Mouse (Mus musculus) layer of hippocampus, postnatal 36 days (tissue): Measurements from ENCODE around the gene Prdx2. TPM values are rescaled to one million over a fixed set of nuclear protein-coding genes. Genes with fewer than 3 reads are reported as not detected.

Experiments used
- DNase-seq, 2 experiments: peaks; one replicate each; pipeline ENCODE4 v3.0.0; 2022
- total RNA-seq, 2 experiments: library from RNA; stranded (reverse); gene quantifications; 2 replicates each; pipeline ENCODE4 v1.2.3; 2021

The Prdx2 gene
- total RNA-seq, 2 experiments from 2014 or later = 338 to 356 TPM

DNA sequence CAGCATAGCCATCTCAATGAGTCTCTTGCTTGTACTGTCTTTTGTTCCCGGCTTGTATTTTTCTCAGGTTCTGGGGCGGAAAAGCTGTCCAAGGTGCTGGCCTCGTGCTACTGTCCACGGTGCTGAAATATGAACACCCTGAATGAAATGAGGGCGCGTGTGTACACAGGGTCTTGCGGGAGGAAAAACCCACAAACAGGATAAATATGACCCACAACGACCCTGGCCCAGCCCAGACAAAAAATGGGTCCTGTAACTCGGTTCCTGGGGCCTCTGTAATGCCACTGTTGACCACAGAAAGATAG lies 22.2 kb upstream of the Prdx2 start:
- no peak for DNase-seq

- no peak for DNase-seq
Observed at GRCm38 (mm10) chr8:84949753-84950152, 19.6 kb upstream of the Prdx2 start.

GRCm38 (mm10) chr8:84952612-84953255 lies 16.7 kb upstream of the Prdx2 start:
- no peak for DNase-seq

DNA sequence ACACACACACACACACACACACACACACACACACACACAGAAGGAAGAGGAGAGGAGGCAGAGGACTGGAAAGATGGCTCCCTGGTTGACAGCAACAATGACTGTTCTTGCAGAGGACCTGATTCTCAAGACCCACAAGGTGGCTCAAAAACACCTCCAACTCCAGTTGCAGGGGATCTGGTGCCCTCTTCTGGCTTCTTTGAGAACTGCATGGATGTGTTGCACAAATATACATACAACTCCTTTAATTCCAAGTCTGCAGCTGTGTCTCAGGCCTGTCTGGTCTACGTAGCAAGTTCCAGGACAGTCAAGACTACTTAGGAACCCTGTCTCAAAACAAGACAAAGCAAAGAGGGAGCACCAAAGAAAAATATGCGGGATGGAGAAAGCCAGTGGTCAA lies 12.6 kb upstream of the Prdx2 start:
- peak in 1 of 2 experiments; percentile 31 for DNase-seq

GRCm38 (mm10) chr8:84959811-84960210 lies 9.6 kb upstream of the Prdx2 start:
- DNase-seq = no peak

- no peak for DNase-seq
Observed at GRCm38 (mm10) chr8:84963952-84964351, 5.4 kb upstream of the Prdx2 start.

DNA sequence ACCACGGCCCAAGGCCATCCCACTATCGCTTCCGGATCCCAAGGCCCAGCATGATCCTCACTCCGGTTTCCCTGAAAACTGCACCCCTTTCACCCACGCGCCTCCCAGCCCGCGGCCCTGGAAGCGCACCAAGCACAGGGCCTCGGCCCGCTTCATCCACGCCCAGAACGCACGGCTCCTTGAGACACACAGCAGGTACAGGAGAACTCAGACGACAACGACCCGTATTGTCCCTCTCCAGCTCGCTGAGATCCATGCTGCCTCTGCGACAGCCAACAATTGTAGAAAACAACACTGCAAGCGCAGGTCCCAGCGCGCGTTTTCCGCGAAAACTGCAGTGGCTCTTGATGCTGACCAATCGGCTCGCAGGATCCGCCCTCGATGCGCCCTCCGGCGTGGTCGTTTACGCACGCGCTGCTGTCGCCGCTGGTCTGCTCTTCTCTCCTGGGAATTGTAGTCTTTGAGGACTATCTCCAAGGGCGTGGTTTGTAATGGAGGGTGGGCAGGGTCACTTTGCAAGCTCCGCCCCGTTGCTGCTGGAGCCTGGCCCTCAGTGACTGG lies 3.6 kb upstream of the Prdx2 start:
- DNase-seq = peak; percentile 89 to 94

DNA sequence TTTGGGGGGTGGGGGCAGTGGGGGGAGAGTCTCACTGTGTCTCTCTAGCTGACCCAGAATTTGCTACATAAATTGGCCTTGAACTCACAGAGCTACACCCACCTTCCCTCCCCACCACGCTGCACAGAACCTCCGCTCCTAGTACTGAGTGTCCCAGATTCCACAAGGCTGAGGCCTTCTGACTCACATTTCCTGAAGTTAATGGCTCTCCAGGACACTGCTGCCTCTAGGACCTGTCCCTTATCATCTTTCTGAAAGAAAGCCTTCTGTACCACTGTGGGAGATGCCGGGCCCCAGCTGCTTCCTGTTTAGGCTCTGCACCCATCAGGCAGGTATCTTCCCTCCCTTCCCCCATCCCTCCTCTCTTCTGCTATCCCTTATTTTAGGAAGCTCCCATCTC lies 2.8 kb upstream of the Prdx2 start:
- no peak for DNase-seq

- no peak for DNase-seq
Observed at GRCm38 (mm10) chr8:84967532-84968304, 1.7 kb upstream of the Prdx2 start.

DNA sequence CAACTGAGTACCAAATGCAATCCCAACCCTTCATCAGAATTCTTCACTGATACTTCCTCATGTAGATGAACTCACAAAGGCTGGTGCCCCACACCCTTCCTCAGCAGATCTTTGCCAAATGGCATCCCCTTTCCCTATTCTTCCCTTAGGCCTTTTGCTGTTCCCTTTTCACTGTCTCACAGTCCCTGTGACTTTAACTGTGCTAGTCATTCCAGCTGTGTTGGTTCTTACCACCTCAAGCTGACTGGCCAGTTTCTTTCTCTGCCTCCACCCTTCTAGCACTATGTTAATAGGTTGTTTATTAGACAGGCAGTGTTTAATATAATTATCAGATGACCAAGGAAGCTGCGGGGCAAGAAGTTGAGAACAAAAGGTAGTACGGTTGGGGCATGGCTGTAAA lies 737 bp upstream of the Prdx2 start:
- DNase-seq = no peak

- no peak for DNase-seq
Observed at GRCm38 (mm10) chr8:84970135-84970790, 876 bp downstream of the Prdx2 start.

DNA sequence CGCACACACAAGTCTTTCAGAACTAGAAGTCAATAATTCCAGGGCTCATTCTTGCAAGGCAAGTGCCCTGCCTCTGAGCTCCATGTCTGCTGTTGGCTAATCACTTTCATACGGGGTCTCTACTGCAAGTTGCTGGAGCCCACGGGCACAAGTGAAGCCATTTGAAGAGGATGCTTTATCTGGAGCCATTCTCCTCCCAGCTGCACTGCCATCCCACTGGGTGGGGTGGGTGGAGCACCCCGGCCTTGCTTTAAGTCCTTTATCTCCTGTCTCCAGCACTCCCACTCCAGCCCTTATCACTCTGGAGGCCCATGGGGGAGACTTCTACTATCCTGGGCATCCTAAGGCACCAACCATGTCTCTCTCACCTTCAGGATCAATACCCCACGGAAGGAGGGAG lies 1.5 kb downstream of the Prdx2 start:
- DNase-seq = no peak

- DNase-seq = no peak
Observed at GRCm38 (mm10) chr8:84973079-84973478, 3.7 kb downstream of the Prdx2 start.

DNA sequence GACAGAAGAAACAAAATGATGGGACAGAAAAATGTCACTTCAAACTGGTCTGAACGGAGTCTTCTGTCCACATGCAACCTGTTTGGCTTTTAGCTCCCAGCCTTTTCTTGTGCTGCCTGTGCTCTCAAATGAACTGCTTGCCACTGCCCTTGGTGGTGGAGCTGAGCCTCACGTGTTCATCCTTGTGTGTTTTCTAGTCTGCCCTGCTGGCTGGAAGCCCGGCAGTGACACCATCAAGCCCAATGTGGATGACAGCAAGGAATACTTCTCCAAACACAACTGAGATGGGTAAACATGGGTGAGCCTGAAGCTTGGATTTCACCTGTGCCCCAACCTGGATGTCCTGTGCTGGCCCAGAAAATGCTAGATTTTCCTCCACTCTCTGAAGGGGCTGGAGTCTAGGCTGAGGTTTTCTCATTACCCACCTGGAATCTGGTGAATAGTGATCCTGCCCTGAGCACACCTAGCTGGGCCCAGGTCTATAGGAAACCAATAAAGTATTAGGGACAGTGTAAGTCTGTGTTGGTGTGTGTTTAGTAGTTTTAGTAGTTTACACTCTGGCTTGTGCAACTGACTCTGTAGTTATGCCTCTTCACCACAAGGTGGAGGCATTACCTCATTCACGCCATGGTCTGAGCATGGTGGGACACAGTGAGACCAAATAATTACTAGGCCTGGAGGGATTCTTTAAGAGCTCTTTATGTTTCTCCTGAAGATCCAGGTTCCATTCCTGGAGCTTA lies 4.6 kb downstream of the Prdx2 start:
- DNase-seq = peak in 1 of 2 experiments; percentile 20

- no peak for DNase-seq
Observed at GRCm38 (mm10) chr8:84974543-84975142, 5.3 kb downstream of the Prdx2 start.

- peak; percentile 55 to 68 for DNase-seq
Observed at GRCm38 (mm10) chr8:84975434-84975833, 6.0 kb downstream of the Prdx2 start.

DNA sequence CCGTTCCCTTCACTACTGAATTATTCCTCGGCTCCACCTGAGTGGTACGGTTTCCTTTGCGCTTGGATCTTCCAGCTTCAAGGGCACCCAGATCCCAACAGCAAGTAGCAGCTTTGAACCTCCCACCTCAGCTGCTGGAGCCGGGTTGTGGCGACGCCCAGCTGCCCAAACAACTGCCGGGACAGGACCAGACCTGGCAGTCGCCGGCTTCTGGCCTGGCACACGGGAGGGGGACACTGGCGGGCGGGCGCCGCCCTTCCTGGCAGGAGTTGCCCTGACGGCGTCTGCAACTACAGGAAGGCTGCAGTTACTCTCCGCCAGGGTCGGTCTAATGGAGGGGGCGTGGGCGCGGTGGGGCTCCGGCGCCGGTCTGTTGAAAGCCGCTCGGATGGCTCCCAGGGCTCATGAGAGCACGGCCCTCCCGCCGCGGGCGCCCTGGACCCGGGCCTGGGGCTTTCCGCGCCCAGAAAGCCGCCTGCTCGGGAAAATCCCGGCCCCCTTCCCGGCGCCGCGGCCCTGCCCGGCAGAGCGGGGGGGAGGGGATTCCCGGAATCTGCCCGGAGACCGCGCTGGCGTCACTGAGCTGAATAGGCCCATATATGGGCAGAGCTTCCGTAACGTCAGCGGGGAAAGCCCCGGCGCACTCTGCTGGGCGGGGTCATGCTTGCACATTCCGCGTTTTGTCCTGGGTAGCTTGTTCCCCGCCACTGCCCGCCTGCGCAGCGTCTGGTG lies 6.8 kb downstream of the Prdx2 start:
- peak; percentile 94 to 95 for DNase-seq

DNA sequence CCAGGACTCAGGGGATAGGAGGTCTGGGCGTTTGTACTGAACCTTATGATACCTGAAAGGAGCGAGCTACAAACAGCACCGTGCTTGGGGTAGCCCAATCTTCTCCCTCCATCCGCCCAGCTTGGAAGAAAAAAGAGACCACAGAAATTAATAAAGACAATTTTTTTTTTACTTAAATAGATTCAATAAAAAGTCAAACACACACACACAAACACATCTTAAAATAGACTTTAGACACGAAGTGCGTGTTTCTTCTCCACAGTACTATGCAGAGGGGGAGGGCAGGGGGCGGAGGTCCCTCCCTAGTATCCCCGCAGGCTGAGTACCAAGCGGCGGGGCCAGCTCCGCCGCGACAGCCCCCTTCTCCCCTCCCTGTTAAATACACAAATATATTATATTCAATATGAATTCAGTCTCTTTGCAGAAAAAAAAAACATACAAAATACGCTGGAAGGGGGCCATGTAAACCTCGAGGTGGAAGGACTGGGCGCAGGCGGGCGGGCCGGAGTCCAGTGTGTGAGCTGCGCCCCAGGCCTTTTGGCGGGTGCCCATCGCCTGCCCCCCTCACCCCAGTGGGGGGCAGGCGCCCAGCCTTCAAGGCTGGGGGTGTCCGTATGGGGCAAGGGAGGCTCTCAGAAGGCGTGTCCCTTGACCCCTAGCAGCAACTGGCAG lies 7.5 kb downstream of the Prdx2 start:
- no peak for DNase-seq

DNA sequence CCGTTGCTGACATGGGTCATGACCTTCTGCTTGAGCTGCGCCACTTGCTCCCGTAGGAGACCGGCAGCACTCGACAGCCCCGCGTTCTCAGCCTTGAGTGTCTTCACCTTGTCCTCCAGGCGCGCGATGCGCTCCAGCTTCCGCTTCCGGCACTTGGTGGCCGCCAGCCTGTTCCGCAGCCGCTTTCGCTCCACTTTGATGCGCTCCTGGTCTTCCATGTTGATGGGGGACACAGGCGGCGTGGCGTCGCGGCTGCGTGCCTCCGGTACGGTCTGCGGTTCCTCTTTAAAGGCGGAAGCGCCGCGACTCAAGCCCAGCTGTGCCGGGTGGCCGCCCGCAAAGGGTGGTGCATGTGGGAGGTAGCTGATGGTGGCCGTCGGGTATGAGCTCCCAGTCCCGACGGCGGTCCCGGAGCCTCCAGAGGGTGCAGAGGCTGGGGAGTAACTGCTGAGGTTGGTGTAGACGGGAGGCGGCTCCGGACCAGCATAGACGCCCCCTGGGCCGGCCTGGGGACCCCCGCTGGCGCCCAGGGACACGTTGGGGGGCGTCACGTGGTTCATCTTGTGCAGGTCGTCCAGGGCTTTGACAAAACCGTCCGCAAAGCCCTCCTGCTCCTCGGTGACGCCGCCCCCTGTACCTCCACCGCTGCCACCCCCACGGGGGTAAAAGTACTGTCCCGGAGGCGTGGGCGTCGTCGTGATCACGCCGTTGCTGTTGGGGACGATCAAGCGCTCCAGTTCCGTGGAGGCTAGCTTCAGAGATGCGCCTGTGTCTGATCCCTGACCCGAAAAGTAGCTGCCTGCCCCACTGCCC lies 8.3 kb downstream of the Prdx2 start:
- peak; percentile 63 to 67 for DNase-seq
